Mouse (Mus musculus) hindbrain, embryonic 10.5 days (tissue): ENCODE data around the gene Sh3kbp1. TPM values are rescaled to one million over a fixed set of nuclear protein-coding genes. Genes with fewer than 3 reads are reported as not detected.

ENCODE experiments used
- DNase-seq: peaks from one replicate; pipeline ENCODE4 v3.0.0-alpha.2; 2017; ENCODE audit warnings: low spot score
- H3K27ac ChIP-seq: fragments of 300-500 bp; sonication (generic); 2 replicates; pipeline ENCODE4 v1.5.1; 2016; ENCODE audit warnings: mild to moderate bottlenecking, moderate library complexity
- H3K27me3 ChIP-seq: fragments of 300-500 bp; sonication (generic); 2 replicates; pipeline ENCODE4 v1.6.1; 2016; ENCODE audit warnings: mild to moderate bottlenecking; ENCODE audit not compliant: poor library complexity, insufficient read depth, severe bottlenecking
- H3K36me3 ChIP-seq: fragments of 300-500 bp; sonication (generic); 2 replicates; pipeline ENCODE4 v1.6.1; 2016; ENCODE audit warnings: mild to moderate bottlenecking, moderate library complexity
- H3K4me1 ChIP-seq: fragments of 300-500 bp; sonication (generic); replicated peaks from 2 replicates; pipeline ENCODE4 v1.6.1; 2016; ENCODE audit warnings: mild to moderate bottlenecking
- H3K4me3 ChIP-seq: fragments of 300-500 bp; sonication (generic); 2 replicates; pipeline ENCODE4 v1.5.1; 2016; ENCODE audit warnings: mild to moderate bottlenecking, moderate library complexity
- H3K9me3 ChIP-seq: fragments of 300-500 bp; sonication (generic); 2 replicates; pipeline ENCODE4 v1.6.1; 2016; ENCODE audit warnings: mild to moderate bottlenecking, moderate library complexity
- WGBS: fragments of 180-500 bp; shearing (Covaris S2); methylation state at CpG from one replicate; pipeline ENCODE4 v1.1.7; 2016; 5-methylcytosine and 5-hydroxymethylcytosine counted together
- polyA plus RNA-seq: library from polyadenylated mRNA; unstranded; fragments of >200 nt; fragmentation: Nextera tagmentation; extraction: Ambion mirVana; gene quantifications from 2 replicates; pipeline ENCODE4 v1.2.1, GENCODE M21; 2016

Sh3kbp1 gene
- polyA plus RNA-seq, 1 experiment from 2014 or later, result 26.8 TPM

GRCm38 (mm10) chrX:159831176-159831575 lies 204.1 kb downstream of the Sh3kbp1 start:
- WGBS, result 70% methylated on average over 2 of the region's 2 CpGs
- H3K36me3 ChIP-seq, result no peaks in the 10 kb centered on the region
- no peak for DNase-seq
- no peaks in the 10 kb centered on the region for H3K9me3 ChIP-seq
- no peak overlapping the region for H3K4me3 ChIP-seq
- H3K4me1 ChIP-seq, result 0 out of 2 replicates have a peak, but pooled peaks cover 2% of the 10 kb centered on the region
- peaks cover 62% of the 10 kb centered on the region for H3K27me3 ChIP-seq
- no peak overlapping the region for H3K27ac ChIP-seq

- Histone ChIP-seq H3K36me3 (no peaks in the 10 kb centered on the region), H3K4me1 (no peaks in the 10 kb centered on the region), H3K27me3 (peaks cover 49% of the 10 kb centered on the region), H3K9me3 (no peaks in the 10 kb centered on the region), H3K4me3 (no peak overlapping the region), H3K27ac (no peak overlapping the region)
- no peak for DNase-seq
- WGBS, result 91% methylated on average over 4 of the region's 4 CpGs
These were observed 208.2 kb downstream of the Sh3kbp1 start for GRCm38 (mm10) chrX:159835239-159835638.

DNA sequence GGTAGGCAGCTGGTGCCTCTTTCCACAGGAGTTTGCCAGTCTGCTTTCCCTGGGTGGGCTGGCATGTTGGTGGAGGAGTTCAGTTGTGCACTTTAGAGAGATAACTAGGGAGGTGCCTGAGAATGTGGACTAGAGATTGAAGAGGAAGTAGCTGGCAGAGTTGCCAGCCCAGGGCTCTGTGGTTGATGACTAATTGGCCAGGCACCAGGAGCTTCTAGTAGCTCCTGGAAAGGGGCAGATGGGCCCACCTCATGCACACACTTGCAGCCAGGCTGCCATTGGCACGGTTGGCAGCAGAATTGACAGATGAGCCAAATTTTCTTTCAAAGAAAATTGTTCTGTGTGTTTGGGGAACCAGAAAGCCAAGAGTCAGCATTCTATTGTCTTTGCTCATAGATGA lies 210.3 kb downstream of the Sh3kbp1 start:
- DNase-seq, result no peak
- Histone ChIP-seq H3K36me3 (no peaks in the 10 kb centered on the region), H3K27me3 (peaks cover 45% of the 10 kb centered on the region), H3K9me3 (no peaks in the 10 kb centered on the region), H3K4me1 (no peaks in the 10 kb centered on the region), H3K4me3 (no peak overlapping the region), H3K27ac (no peak overlapping the region)
- WGBS, result 90% methylated on average over 1 of the region's 1 CpGs

DNA sequence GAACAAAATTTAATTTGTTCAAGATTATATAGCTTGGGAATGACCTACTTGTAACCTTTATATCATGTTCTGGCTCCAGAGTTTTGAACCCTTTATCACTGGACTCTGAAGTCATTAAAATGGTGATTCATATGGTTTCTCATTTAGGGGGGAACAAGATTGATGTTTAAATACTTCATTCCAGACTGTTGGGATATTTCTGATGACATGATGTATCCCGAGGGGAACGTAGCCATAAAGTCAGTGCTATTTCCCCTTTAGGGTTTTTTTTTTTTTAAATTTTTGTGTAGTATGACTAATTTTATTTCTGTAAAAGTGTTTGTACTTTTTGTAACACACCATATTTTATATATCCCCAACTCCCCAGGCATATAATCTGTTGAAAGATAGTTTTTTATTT lies 212.7 kb downstream of the Sh3kbp1 start:
- no peaks in the 10 kb centered on the region for H3K36me3 ChIP-seq
- H3K4me1 ChIP-seq, result no peaks in the 10 kb centered on the region
- no peak overlapping the region for H3K4me3 ChIP-seq
- 93% methylated on average over 2 of the region's 2 CpGs for WGBS
- peaks cover 43% of the 10 kb centered on the region for H3K27me3 ChIP-seq
- no peak overlapping the region for H3K27ac ChIP-seq
- H3K9me3 ChIP-seq, result no peaks in the 10 kb centered on the region
- DNase-seq, result no peak

- Histone ChIP-seq H3K4me3 (no peak overlapping the region), H3K9me3 (no peaks in the 10 kb centered on the region), H3K27ac (no peak overlapping the region), H3K27me3 (peaks cover 39% of the 10 kb centered on the region), H3K4me1 (no peaks in the 10 kb centered on the region), H3K36me3 (no peaks in the 10 kb centered on the region)
- 63% methylated on average over 7 of the region's 7 CpGs for WGBS
- no peak for DNase-seq
These were observed 213.2 kb downstream of the Sh3kbp1 start for GRCm38 (mm10) chrX:159840225-159840624.

DNA sequence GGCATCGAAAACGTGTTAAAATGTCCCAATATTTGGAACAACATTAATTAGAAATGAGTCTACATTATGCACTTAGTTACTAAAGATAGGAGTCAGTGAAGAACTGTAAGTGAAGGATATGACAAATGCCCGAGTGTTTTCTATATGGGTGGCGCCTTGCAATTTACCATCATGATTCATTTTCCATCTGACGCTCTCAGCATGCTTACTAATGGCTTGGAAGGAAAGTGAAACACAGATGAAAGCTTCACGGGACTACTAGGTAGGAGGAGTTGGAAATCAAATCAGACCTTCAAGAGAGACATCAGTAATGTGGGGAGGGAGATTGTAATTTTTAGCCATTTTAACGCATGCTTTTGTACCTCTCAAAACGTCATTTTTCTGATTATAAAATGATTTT lies 223.7 kb downstream of the Sh3kbp1 start:
- Histone ChIP-seq H3K27me3 (peaks cover 45% of the 10 kb centered on the region), H3K9me3 (no peaks in the 10 kb centered on the region), H3K4me3 (no peak overlapping the region), H3K4me1 (no peaks in the 10 kb centered on the region), H3K27ac (no peak overlapping the region), H3K36me3 (no peaks in the 10 kb centered on the region)
- WGBS, result 86% methylated on average over 8 of the region's 8 CpGs
- DNase-seq, result no peak

GRCm38 (mm10) chrX:159856866-159857265 lies 229.8 kb downstream of the Sh3kbp1 start:
- DNase-seq, result no peak

DNA sequence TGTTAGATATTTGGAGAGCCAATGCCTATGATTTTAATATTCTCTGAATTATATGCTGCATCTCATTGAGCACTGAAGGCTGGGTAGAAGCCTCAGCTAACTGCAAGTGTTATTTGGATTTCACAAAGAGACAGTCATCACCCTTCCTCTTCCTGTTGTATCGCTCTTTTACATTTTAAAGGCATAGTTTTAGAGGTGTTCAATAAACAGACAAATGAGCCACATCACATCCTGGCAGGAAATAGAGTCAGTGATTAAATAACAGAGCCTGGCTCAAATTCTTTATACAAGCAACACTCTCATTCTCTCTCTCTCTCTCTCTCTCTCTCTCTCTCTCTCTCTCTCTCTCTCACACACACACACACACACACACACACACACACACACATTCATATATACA lies 231.1 kb downstream of the Sh3kbp1 start:
- Histone ChIP-seq H3K4me1 (no peaks in the 10 kb centered on the region), H3K27ac (no peak overlapping the region), H3K4me3 (no peak overlapping the region), H3K27me3 (peaks cover 72% of the 10 kb centered on the region), H3K36me3 (no peaks in the 10 kb centered on the region), H3K9me3 (no peaks in the 10 kb centered on the region)
- 78% methylated on average over 1 of the region's 1 CpGs for WGBS
- DNase-seq, result no peak

More at GRCm38 (mm10) chrX:159856866-159857265, 229.8 kb downstream of the Sh3kbp1 start:
- no peaks in the 10 kb centered on the region for H3K4me1 ChIP-seq
- no peaks in the 10 kb centered on the region for H3K9me3 ChIP-seq
- H3K4me3 ChIP-seq, result no peak overlapping the region
- peaks cover 71% of the 10 kb centered on the region for H3K27me3 ChIP-seq
- 86% methylated on average over 1 of the region's 1 CpGs for WGBS
- H3K36me3 ChIP-seq, result no peaks in the 10 kb centered on the region
- no peak overlapping the region for H3K27ac ChIP-seq

GRCm38 (mm10) chrX:159860841-159861530 lies 233.9 kb downstream of the Sh3kbp1 start:
- Histone ChIP-seq H3K36me3 (no peaks in the 10 kb centered on the region), H3K9me3 (no peaks in the 10 kb centered on the region), H3K27me3 (peaks cover 74% of the 10 kb centered on the region), H3K27ac (no peak overlapping the region), H3K4me1 (no peaks in the 10 kb centered on the region), H3K4me3 (no peak overlapping the region)
- no peak for DNase-seq
- 80% methylated on average over 3 of the region's 3 CpGs for WGBS

- H3K36me3 ChIP-seq, result no peaks in the 10 kb centered on the region
- no peak overlapping the region for H3K27ac ChIP-seq
- H3K27me3 ChIP-seq, result peaks cover 74% of the 10 kb centered on the region
- H3K4me1 ChIP-seq, result 0 out of 2 replicates have a peak, but pooled peaks cover 2% of the 10 kb centered on the region
- no peaks in the 10 kb centered on the region for H3K9me3 ChIP-seq
- WGBS, result 87% methylated on average over 3 of the region's 3 CpGs
- H3K4me3 ChIP-seq, result no peak overlapping the region
- no peak for DNase-seq
These were observed 240.6 kb downstream of the Sh3kbp1 start for GRCm38 (mm10) chrX:159867660-159868059.

DNA sequence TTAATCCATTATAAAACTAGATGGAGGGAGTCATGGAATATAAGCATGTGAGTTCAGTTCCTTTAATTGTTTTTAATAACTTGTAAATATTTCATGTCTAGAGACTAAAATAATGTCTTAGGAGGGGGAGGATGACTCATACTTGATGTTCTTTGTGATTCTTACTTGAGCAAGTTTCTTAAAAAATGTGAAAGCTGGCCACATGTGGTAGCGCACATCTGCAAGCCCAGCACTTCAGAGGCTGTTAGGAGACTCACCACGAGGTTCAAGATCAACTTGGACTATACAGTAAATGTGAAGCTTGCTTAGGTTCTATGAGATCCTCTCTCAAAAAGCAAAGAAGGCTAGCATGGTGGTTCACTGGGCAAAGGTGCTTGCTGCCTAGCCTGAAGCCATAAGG lies 245.4 kb downstream of the Sh3kbp1 start:
- no peak for DNase-seq
- no peaks in the 10 kb centered on the region for H3K9me3 ChIP-seq
- H3K4me1 ChIP-seq, result 0 out of 2 replicates have a peak, but pooled peaks cover 2% of the 10 kb centered on the region
- no peak overlapping the region for H3K27ac ChIP-seq
- H3K27me3 ChIP-seq, result peaks cover 65% of the 10 kb centered on the region
- H3K4me3 ChIP-seq, result no peak overlapping the region
- 85% methylated on average over 2 of the region's 2 CpGs for WGBS
- no peaks in the 10 kb centered on the region for H3K36me3 ChIP-seq

DNA sequence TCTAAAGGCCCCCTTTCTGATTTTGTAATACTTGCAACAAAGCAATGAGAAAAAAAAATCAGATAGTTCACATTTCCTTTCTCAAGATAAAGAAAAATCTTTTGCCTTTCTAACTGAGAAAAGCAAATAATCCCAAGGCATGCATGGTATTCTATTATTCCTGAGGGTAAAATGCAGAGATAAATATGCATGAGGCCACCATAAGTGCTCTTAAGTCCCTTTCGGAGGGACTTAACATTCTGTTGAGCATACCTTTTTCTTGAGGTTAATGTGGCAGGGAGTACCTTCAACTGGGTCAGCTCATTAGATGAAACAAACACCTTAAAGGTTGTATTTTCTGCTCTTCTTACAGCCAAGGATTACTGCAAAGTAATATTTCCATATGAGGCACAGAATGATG lies 250.7 kb downstream of the Sh3kbp1 start:
- no peaks in the 10 kb centered on the region for H3K36me3 ChIP-seq
- peaks cover 73% of the 10 kb centered on the region for H3K27me3 ChIP-seq
- H3K9me3 ChIP-seq, result no peaks in the 10 kb centered on the region
- no peak overlapping the region for H3K27ac ChIP-seq
- no peak overlapping the region for H3K4me3 ChIP-seq
- DNase-seq, result no peak
- 84% methylated on average over 1 of the region's 1 CpGs for WGBS
- no peaks in the 10 kb centered on the region for H3K4me1 ChIP-seq

GRCm38 (mm10) chrX:159879455-159879854 lies 252.4 kb downstream of the Sh3kbp1 start:
- Histone ChIP-seq H3K9me3 (no peaks in the 10 kb centered on the region), H3K27ac (no peak overlapping the region), H3K4me1 (0 out of 2 replicates have a peak, but pooled peaks cover 4% of the 10 kb centered on the region), H3K36me3 (no peaks in the 10 kb centered on the region), H3K4me3 (no peak overlapping the region), H3K27me3 (peaks cover 78% of the 10 kb centered on the region)
- WGBS, result 74% methylated on average over 3 of the region's 3 CpGs
- DNase-seq, result no peak
